Mouse (Mus musculus) megakaryocyte, embryonic 14.5 days (primary cell): ENCODE data around the gene Sorbs1. TPM values are rescaled to one million over a fixed set of nuclear protein-coding genes. Genes with fewer than 3 reads are reported as not detected.
A peak's percentile ranks its signal among the peaks of the same experiment; 100 is the strongest.

ENCODE experiments used
- H3K27me3 ChIP-seq: replicated peaks from 2 replicates; pipeline ENCODE3; 2012; ENCODE audit warnings: inconsistent platforms
- H3K36me3 ChIP-seq: replicated peaks from 2 replicates; pipeline ENCODE3; 2012; ENCODE audit warnings: low read length, inconsistent platforms, mixed read lengths
- H3K4me1 ChIP-seq: 2 replicates; pipeline ENCODE4 v1.6.1; 2012; ENCODE audit warnings: inconsistent platforms
- H3K4me3 ChIP-seq: replicated peaks from 2 replicates; pipeline ENCODE3; 2012; ENCODE audit warnings: moderate library complexity, mild to moderate bottlenecking, inconsistent platforms
- H3K9me3 ChIP-seq: 2 replicates; pipeline ENCODE4 v1.6.1; 2012; ENCODE audit warnings: inconsistent platforms
- FLI1 ChIP-seq: IDR thresholded peaks from 2 replicates; pipeline ENCODE4 v1.6.1; 2012; ENCODE audit warnings: low read length, inconsistent platforms, mixed read lengths
- GATA1 ChIP-seq: IDR thresholded peaks from 3 replicates; pipeline ENCODE4 v1.6.1; 2012; ENCODE audit warnings: mixed read lengths, low read length, inconsistent platforms, borderline replicate concordance
- polyA plus RNA-seq: library from polyadenylated mRNA; stranded (reverse); fragments of >175 nt; gene quantifications from 2 replicates; pipeline ENCODE4 v1.2.3, GENCODE M21; 2012; ENCODE audit warnings: low replicate concordance; ENCODE audit not compliant: insufficient read depth

The Sorbs1 gene
- polyA plus RNA-seq, 1 experiment, result 2.7 TPM

GRCm38 (mm10) chr19:40322226-40322625 lies 191.4 kb downstream of the Sorbs1 start:
- H3K36me3 ChIP-seq, result peaks cover 28% of the 10 kb centered on the region
- H3K4me3 ChIP-seq, result no peak overlapping the region
- H3K4me1 ChIP-seq, result peaks cover 5% of the 10 kb centered on the region; the same call in 1 of the 2 replicates
- H3K9me3 ChIP-seq, result no peaks in the 10 kb centered on the region
- TF ChIP-seq GATA1, result no peak
- TF ChIP-seq FLI1, result no peak
- H3K27me3 ChIP-seq, result peaks cover 6% of the 10 kb centered on the region

- TF ChIP-seq GATA1 (no peak), FLI1 (no peak)
- H3K36me3 ChIP-seq, result peaks cover 9% of the 10 kb centered on the region
- no peaks in the 10 kb centered on the region for H3K9me3 ChIP-seq
- H3K27me3 ChIP-seq, result peaks cover 3% of the 10 kb centered on the region
- no peak overlapping the region for H3K4me3 ChIP-seq
- peaks cover 8% of the 10 kb centered on the region for H3K4me1 ChIP-seq
These were observed 194.4 kb downstream of the Sorbs1 start for GRCm38 (mm10) chr19:40319199-40319598.

GRCm38 (mm10) chr19:40318511-40318910 lies 195.1 kb downstream of the Sorbs1 start:
- H3K9me3 ChIP-seq, result no peaks in the 10 kb centered on the region
- TF ChIP-seq FLI1, result no peak
- TF ChIP-seq GATA1, result no peak

GRCm38 (mm10) chr19:40317001-40317400 lies 196.6 kb downstream of the Sorbs1 start:
- no peaks in the 10 kb centered on the region for H3K9me3 ChIP-seq
- peaks cover 8% of the 10 kb centered on the region for H3K4me1 ChIP-seq
- peaks cover 3% of the 10 kb centered on the region for H3K27me3 ChIP-seq
- peaks cover 9% of the 10 kb centered on the region for H3K36me3 ChIP-seq
- H3K4me3 ChIP-seq, result no peak overlapping the region
- no peak for TF ChIP-seq GATA1
- TF ChIP-seq FLI1, result no peak

More at GRCm38 (mm10) chr19:40318511-40318910, 195.1 kb downstream of the Sorbs1 start:
- Histone ChIP-seq H3K4me3 (no peak overlapping the region), H3K27me3 (peaks cover 3% of the 10 kb centered on the region), H3K4me1 (peaks cover 8% of the 10 kb centered on the region), H3K36me3 (peaks cover 9% of the 10 kb centered on the region)

- H3K27me3 ChIP-seq, result peaks cover 3% of the 10 kb centered on the region
- H3K36me3 ChIP-seq, result peaks cover 7% of the 10 kb centered on the region
- no peak overlapping the region for H3K4me3 ChIP-seq
- TF ChIP-seq FLI1, result no peak
- TF ChIP-seq GATA1, result no peak
- H3K9me3 ChIP-seq, result no peaks in the 10 kb centered on the region
- H3K4me1 ChIP-seq, result peaks cover 25% of the 10 kb centered on the region
These were observed 199.3 kb downstream of the Sorbs1 start for GRCm38 (mm10) chr19:40314252-40314651.

GRCm38 (mm10) chr19:40311631-40312030 lies 201.9 kb downstream of the Sorbs1 start:
- Histone ChIP-seq H3K4me1 (peaks cover 31% of the 10 kb centered on the region), H3K27me3 (peaks cover 5% of the 10 kb centered on the region), H3K9me3 (no peaks in the 10 kb centered on the region), H3K36me3 (peaks cover 7% of the 10 kb centered on the region), H3K4me3 (no peak overlapping the region)
- no peak for TF ChIP-seq FLI1

- H3K4me1 ChIP-seq, result peaks cover 31% of the 10 kb centered on the region
- H3K27me3 ChIP-seq, result peaks cover 7% of the 10 kb centered on the region
- H3K9me3 ChIP-seq, result no peaks in the 10 kb centered on the region
- H3K36me3 ChIP-seq, result peaks cover 7% of the 10 kb centered on the region
- TF ChIP-seq GATA1, result no peak
- no peak for TF ChIP-seq FLI1
- peak overlapping the region; percentile 64 for H3K4me3 ChIP-seq
These were observed 203.0 kb downstream of the Sorbs1 start for GRCm38 (mm10) chr19:40310410-40311130.

- Histone ChIP-seq H3K36me3 (peaks cover 7% of the 10 kb centered on the region), H3K9me3 (no peaks in the 10 kb centered on the region)
These were observed 203.7 kb downstream of the Sorbs1 start for GRCm38 (mm10) chr19:40309911-40310310.

GRCm38 (mm10) chr19:40307550-40307949 lies 206.0 kb downstream of the Sorbs1 start:
- H3K27me3 ChIP-seq, result peaks cover 9% of the 10 kb centered on the region
- H3K4me3 ChIP-seq, result no peak overlapping the region
- peaks cover 38% of the 10 kb centered on the region for H3K4me1 ChIP-seq
- TF ChIP-seq GATA1, result no peak
- no peak for TF ChIP-seq FLI1
- peaks cover 7% of the 10 kb centered on the region for H3K36me3 ChIP-seq
- H3K9me3 ChIP-seq, result no peaks in the 10 kb centered on the region

More at GRCm38 (mm10) chr19:40309911-40310310, 203.7 kb downstream of the Sorbs1 start:
- no peak for TF ChIP-seq GATA1
- TF ChIP-seq FLI1, result no peak
- H3K4me3 ChIP-seq, result no peak overlapping the region
- peaks cover 31% of the 10 kb centered on the region for H3K4me1 ChIP-seq
- peaks cover 7% of the 10 kb centered on the region for H3K27me3 ChIP-seq

- TF ChIP-seq FLI1, result no peak
- TF ChIP-seq GATA1, result no peak
- H3K9me3 ChIP-seq, result no peaks in the 10 kb centered on the region
- H3K4me3 ChIP-seq, result no peak overlapping the region
- peaks cover 38% of the 10 kb centered on the region for H3K4me1 ChIP-seq
- H3K27me3 ChIP-seq, result peaks cover 9% of the 10 kb centered on the region
- peaks cover 7% of the 10 kb centered on the region for H3K36me3 ChIP-seq
These were observed 206.9 kb downstream of the Sorbs1 start for GRCm38 (mm10) chr19:40306631-40307030.
